Mouse (Mus musculus): Measurements from ENCODE around the gene Eya3. TPM values are rescaled to one million over a fixed set of nuclear protein-coding genes. Genes with fewer than 3 reads are reported as not detected.

Eya3 gene
- polyA plus RNA-seq, 1 experiment from 2014 or later: 8.2 TPM

- 89% methylated on average over 7 of the region's 7 CpGs for WGBS
- H3K9ac ChIP-seq (replicated peaks; ENCODE audit: low read depth): no peak overlapping the region
Measured at GRCm38 (mm10) chr4:132741491-132741890, 102.7 kb downstream of the Eya3 start.

GRCm38 (mm10) chr4:132743992-132744911 is 105.5 kb downstream of the Eya3 start:
- Histone ChIP-seq H3K4me2 (replicated peaks; ENCODE audit: low read depth, low read length) (no peak overlapping the region), H3K27me3 (replicated peaks; ENCODE audit: insufficient read depth, low read length) (no peaks in the 10 kb centered on the region), H3K27ac (ENCODE audit: low read length) (no peak overlapping the region), H3K9ac (replicated peaks; ENCODE audit: low read depth) (no peak overlapping the region), H3K36me3 (ENCODE audit: insufficient read depth, low read length) (no peaks in the 10 kb centered on the region), H3K4me3 (ENCODE audit: low read depth, low read length) (no peak overlapping the region), H3K4me1 (ENCODE audit: insufficient read depth, low read depth, low read length) (no peaks in the 10 kb centered on the region), H3K9me3 (ENCODE audit: low read length) (no peaks in the 10 kb centered on the region)
- ATAC-seq (no peak), DNase-seq (ENCODE audit: low spot score) (no peak)
- 72% methylated on average over 11 of the region's 11 CpGs for WGBS
- TF ChIP-seq CTCF (IDR thresholded peaks at IDR 0.05) (no peak), EP300 (IDR thresholded peaks at IDR 0.05) (no peak)

More at GRCm38 (mm10) chr4:132741491-132741890, 102.7 kb downstream of the Eya3 start:
- H3K36me3 ChIP-seq (ENCODE audit: insufficient read depth, low read length): no peaks in the 10 kb centered on the region
- H3K4me2 ChIP-seq (replicated peaks; ENCODE audit: low read depth, low read length): no peak overlapping the region
- TF ChIP-seq CTCF (IDR thresholded peaks at IDR 0.05): no peak
- no peak for TF ChIP-seq EP300 (IDR thresholded peaks at IDR 0.05)
- H3K4me1 ChIP-seq (ENCODE audit: insufficient read depth, low read depth, low read length): no peaks in the 10 kb centered on the region
- H3K27me3 ChIP-seq (replicated peaks; ENCODE audit: insufficient read depth, low read length): no peaks in the 10 kb centered on the region
- H3K9me3 ChIP-seq (ENCODE audit: low read length): no peaks in the 10 kb centered on the region
- ATAC-seq (no peak), DNase-seq (ENCODE audit: low spot score) (no peak)
- no peak overlapping the region for H3K27ac ChIP-seq (ENCODE audit: low read length)
- H3K4me3 ChIP-seq (ENCODE audit: low read depth, low read length): no peak overlapping the region

GRCm38 (mm10) chr4:132746911-132747517 is 108.2 kb downstream of the Eya3 start:
- H3K9ac ChIP-seq (replicated peaks; ENCODE audit: low read depth): no peak overlapping the region
- no peak overlapping the region for H3K4me2 ChIP-seq (replicated peaks; ENCODE audit: low read depth, low read length)
- WGBS: 86% methylated on average over 9 of the region's 9 CpGs
- no peaks in the 10 kb centered on the region for H3K36me3 ChIP-seq (ENCODE audit: insufficient read depth, low read length)
- H3K4me3 ChIP-seq (ENCODE audit: low read depth, low read length): no peak overlapping the region
- TF ChIP-seq EP300 (IDR thresholded peaks at IDR 0.05) (no peak), CTCF (IDR thresholded peaks at IDR 0.05) (no peak)
- DNase-seq (ENCODE audit: low spot score): no peak
- H3K27me3 ChIP-seq (replicated peaks; ENCODE audit: insufficient read depth, low read length): no peaks in the 10 kb centered on the region
- H3K4me1 ChIP-seq (ENCODE audit: insufficient read depth, low read depth, low read length): no peaks in the 10 kb centered on the region
- no peaks in the 10 kb centered on the region for H3K9me3 ChIP-seq (ENCODE audit: low read length)
- peak overlapping the region; percentile 82 for H3K27ac ChIP-seq (ENCODE audit: low read length)
- ATAC-seq: peak; percentile 4; the same call in 1 of the 2 replicates

GRCm38 (mm10) chr4:132747664-132748259 is 109.0 kb downstream of the Eya3 start:
- Histone ChIP-seq H3K4me3 (ENCODE audit: low read depth, low read length) (no peak overlapping the region), H3K27ac (ENCODE audit: low read length) (peak overlapping the region; percentile 82), H3K9ac (replicated peaks; ENCODE audit: low read depth) (no peak overlapping the region), H3K27me3 (replicated peaks; ENCODE audit: insufficient read depth, low read length) (no peaks in the 10 kb centered on the region), H3K36me3 (ENCODE audit: insufficient read depth, low read length) (no peaks in the 10 kb centered on the region), H3K4me2 (replicated peaks; ENCODE audit: low read depth, low read length) (peak overlapping the region; percentile 15; the same call in 1 of the 2 replicates), H3K9me3 (ENCODE audit: low read length) (no peaks in the 10 kb centered on the region), H3K4me1 (ENCODE audit: insufficient read depth, low read depth, low read length) (no peaks in the 10 kb centered on the region)
- DNase-seq (ENCODE audit: low spot score) (peak; percentile 90), ATAC-seq (peak; percentile 93)
- no peak for TF ChIP-seq CTCF (IDR thresholded peaks at IDR 0.05)
- TF ChIP-seq EP300 (IDR thresholded peaks at IDR 0.05): peak; percentile 74
- WGBS: 32% methylated on average over 9 of the region's 9 CpGs

- Histone ChIP-seq H3K27me3 (replicated peaks; ENCODE audit: insufficient read depth, low read length) (no peaks in the 10 kb centered on the region), H3K9me3 (ENCODE audit: low read length) (no peaks in the 10 kb centered on the region), H3K36me3 (ENCODE audit: insufficient read depth, low read length) (no peaks in the 10 kb centered on the region), H3K27ac (ENCODE audit: low read length) (no peak overlapping the region), H3K9ac (replicated peaks; ENCODE audit: low read depth) (no peak overlapping the region), H3K4me1 (ENCODE audit: insufficient read depth, low read depth, low read length) (no peaks in the 10 kb centered on the region), H3K4me2 (replicated peaks; ENCODE audit: low read depth, low read length) (no peak overlapping the region), H3K4me3 (ENCODE audit: low read depth, low read length) (no peak overlapping the region)
- TF ChIP-seq CTCF (IDR thresholded peaks at IDR 0.05) (no peak), EP300 (IDR thresholded peaks at IDR 0.05) (no peak)
- WGBS: 96% methylated on average over 4 of the region's 4 CpGs
- no peak; the same call in 1 of the 2 replicates for ATAC-seq
- DNase-seq (ENCODE audit: low spot score): peak; percentile 17
Measured at GRCm38 (mm10) chr4:132748778-132749177, 110.0 kb downstream of the Eya3 start.
